Mouse (Mus musculus): ENCODE measurements at regions not wholly inside any gene's neighbourhood (a gene's known extent, or its start where the extent isn't known, plus 50 kb on each side); places are given as distances from the start of the nearest gene placed in this dataset.

- no peak for DNase-seq (ENCODE audit: inconsistent age in 2 of 2, low spot score in 1 of 2)
Measured at GRCm38 (mm10) chr12:50118346-50118745, 530.6 kb downstream of the Prkd1 start.

DNA sequence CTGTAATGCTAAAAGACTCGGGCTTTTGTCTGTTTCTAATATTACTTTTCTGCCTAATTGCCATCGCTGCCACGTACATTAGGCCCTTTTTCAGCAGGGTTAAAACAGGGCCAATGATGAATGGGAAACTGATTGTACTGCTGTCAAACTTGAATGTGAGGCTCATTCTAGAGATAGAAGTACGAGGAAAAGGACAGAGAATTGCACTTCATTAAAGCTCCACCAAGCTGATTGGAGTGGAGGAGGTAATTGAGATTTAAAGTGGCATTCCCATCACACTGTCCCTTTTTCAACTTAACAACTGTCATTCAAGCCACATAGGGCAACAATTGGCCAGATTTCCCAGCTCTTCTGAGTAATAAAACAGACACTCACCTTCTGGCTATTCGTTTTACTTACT lies 526.8 kb downstream of the Prkd1 start:
- no peak for DNase-seq (ENCODE audit: inconsistent age in 2 of 2, low spot score in 1 of 2)

- no peak for DNase-seq (ENCODE audit: inconsistent age in 2 of 2, low spot score in 1 of 2)
Measured at GRCm38 (mm10) chr12:50122971-50123370, 525.9 kb downstream of the Prkd1 start.

DNA sequence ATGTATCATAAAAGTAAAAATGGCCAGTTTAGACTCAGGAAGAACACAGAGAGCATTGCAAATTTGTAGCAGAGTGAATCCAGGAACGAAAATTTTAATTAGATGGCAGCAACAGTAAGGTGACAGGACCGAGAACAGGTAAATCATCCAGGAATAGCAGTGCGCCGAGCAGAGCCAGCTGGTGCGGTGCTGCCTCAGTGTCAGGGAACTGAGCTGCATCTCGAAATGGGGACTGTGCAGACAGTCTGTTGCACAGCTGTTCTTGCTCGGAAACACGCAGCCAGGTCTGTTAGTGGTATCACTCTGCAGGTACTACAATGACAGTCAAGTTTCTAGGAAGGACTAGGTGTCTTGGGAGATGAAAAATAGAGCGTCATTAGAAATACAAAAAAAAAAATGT lies 490.8 kb downstream of the Prkd1 start:
- DNase-seq (ENCODE audit: inconsistent age in 2 of 2, low spot score in 1 of 2), result no peak

GRCm38 (mm10) chr12:50187332-50187731 lies 461.6 kb downstream of the Prkd1 start:
- DNase-seq (ENCODE audit: inconsistent age in 2 of 2, low spot score in 1 of 2), result no peak

GRCm38 (mm10) chr12:50190892-50191539 lies 457.9 kb downstream of the Prkd1 start:
- no peak for DNase-seq (ENCODE audit: inconsistent age in 2 of 2, low spot score in 1 of 2)

GRCm38 (mm10) chr12:50191733-50192612 lies 456.9 kb downstream of the Prkd1 start:
- no peak for DNase-seq (ENCODE audit: inconsistent age in 2 of 2, low spot score in 1 of 2)

DNA sequence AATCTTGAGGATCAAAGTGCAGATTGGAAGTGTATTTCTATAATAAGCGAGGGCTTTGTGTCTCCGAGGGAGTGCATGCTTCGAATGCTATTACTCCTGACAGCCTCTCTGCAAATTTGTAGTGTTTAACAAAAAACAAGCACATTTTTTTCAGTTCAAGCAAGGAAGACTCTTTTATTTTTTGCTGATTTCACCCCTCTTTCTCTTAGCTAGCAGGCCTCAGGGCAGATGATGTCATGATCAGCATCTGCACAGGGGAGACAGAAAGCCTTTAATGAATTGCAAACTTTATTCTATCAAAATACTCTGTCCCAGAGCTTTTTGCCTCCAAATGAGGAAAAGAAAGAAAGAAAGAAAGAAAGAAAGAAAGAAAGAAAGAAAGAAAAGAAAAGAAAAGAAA lies 455.4 kb downstream of the Prkd1 start:
- DNase-seq (ENCODE audit: inconsistent age in 2 of 2, low spot score in 1 of 2), result no peak

DNA sequence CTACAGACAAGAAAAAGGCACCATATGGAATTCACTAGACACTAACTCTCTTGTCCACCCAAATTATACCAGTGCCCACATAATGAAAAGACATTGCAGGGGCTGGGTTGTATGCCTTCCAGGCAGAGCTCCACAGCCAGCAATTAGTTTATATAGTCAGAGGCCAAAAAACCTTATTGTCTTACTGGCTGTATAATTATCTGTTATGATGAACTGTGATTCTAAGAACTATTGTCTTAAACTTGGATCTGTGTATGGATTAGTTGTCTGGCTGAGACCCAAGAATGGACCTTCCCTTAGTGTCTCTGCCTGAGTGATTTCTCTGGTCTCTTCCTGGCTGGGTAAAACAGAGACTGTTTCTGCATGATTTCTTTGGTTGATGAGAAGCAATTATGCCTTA lies 454.2 kb downstream of the Prkd1 start:
- no peak for DNase-seq (ENCODE audit: inconsistent age in 2 of 2, low spot score in 1 of 2)

DNA sequence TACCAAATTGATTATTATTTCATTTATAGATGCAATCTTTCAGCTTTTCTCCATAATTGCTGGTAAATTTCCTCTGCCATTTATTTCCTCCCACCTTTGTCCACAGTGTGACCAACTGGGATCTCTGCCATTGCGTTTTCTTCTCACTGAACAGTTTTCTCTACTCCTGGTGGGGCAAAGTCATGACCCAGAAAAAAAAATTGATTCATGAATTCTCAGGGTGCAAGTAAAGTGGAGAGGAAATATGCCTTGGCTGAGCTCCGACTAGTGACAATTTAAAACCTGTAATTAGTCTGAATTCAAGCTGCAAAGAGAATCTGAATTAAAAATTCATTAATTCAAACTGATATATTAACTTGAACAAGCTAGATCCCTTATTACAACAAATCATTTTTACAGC lies 452.6 kb downstream of the Prkd1 start:
- DNase-seq (ENCODE audit: inconsistent age in 2 of 2, low spot score in 1 of 2), result no peak

DNA sequence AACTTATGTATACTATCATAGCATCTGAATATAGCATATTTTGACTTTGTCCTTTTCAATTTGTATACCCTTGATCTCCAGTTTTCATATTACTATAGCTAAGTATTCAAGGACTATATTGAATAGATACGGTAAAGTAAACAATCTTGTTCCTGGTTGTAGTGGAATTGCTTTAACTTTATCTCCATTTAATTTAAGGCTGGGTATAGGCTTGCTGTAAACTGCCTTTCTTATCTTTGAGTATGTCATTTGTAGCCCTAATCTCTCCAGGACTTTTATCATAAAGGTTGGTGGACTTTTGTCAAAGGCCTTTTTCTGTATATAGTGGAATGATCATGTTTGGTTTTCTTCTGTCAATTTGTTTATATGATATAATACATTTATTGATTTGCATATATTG lies 407.8 kb downstream of the Prkd1 start:
- no peak for DNase-seq (ENCODE audit: inconsistent age in 2 of 2, low spot score in 1 of 2)

GRCm38 (mm10) chr12:50258901-50259300 lies 390.0 kb downstream of the Prkd1 start:
- no peak for DNase-seq (ENCODE audit: inconsistent age in 2 of 2, low spot score in 1 of 2)

GRCm38 (mm10) chr12:50261072-50261471 lies 387.8 kb downstream of the Prkd1 start:
- no peak for DNase-seq (ENCODE audit: inconsistent age in 2 of 2, low spot score in 1 of 2)

GRCm38 (mm10) chr12:50273239-50273880 lies 375.5 kb downstream of the Prkd1 start:
- DNase-seq (ENCODE audit: inconsistent age in 2 of 2, low spot score in 1 of 2), result no peak

- DNase-seq (ENCODE audit: inconsistent age in 2 of 2, low spot score in 1 of 2), result no peak
Measured at GRCm38 (mm10) chr12:50281615-50282014, 367.3 kb downstream of the Prkd1 start.

Measured in adrenal gland, adult (tissue).